Mouse (Mus musculus): ENCODE measurements around the gene Twf2. TPM values are rescaled to one million over a fixed set of nuclear protein-coding genes. Genes with fewer than 3 reads are reported as not detected.
A peak's percentile ranks its signal among the peaks of the same experiment; 100 is the strongest.

Gene Twf2
- polyA plus RNA-seq, 1 experiment: 113 TPM

GRCm38 (mm10) chr9:106193930-106194807 lies 8.7 kb upstream of the Twf2 start:
- H3K27ac ChIP-seq (ENCODE audit: insufficient read depth, low read depth, low read length): no peak overlapping the region
- peaks cover 17% of the 10 kb centered on the region for H3K4me1 ChIP-seq (ENCODE audit: control insufficient read depth, insufficient read depth, low read length)
- no peak overlapping the region for H3K4me3 ChIP-seq (ENCODE audit: insufficient read depth, low read length)
- TF ChIP-seq CTCF (IDR thresholded peaks at IDR 0.05; ENCODE audit: low read depth, low read length) (no peak), POLR2A (IDR thresholded peaks at IDR 0.05; ENCODE audit: borderline replicate concordance, low read depth, low read length) (no peak)

GRCm38 (mm10) chr9:106195693-106196092 lies 7.2 kb upstream of the Twf2 start:
- H3K4me3 ChIP-seq (ENCODE audit: insufficient read depth, low read length): no peak overlapping the region
- no peak overlapping the region for H3K27ac ChIP-seq (ENCODE audit: insufficient read depth, low read depth, low read length)
- no peak for TF ChIP-seq CTCF (IDR thresholded peaks at IDR 0.05; ENCODE audit: low read depth, low read length)
- no peak for TF ChIP-seq POLR2A (IDR thresholded peaks at IDR 0.05; ENCODE audit: borderline replicate concordance, low read depth, low read length)
- peaks cover 30% of the 10 kb centered on the region for H3K4me1 ChIP-seq (ENCODE audit: control insufficient read depth, insufficient read depth, low read length)

- no peak for TF ChIP-seq POLR2A (IDR thresholded peaks at IDR 0.05; ENCODE audit: borderline replicate concordance, low read depth, low read length)
- TF ChIP-seq CTCF (IDR thresholded peaks at IDR 0.05; ENCODE audit: low read depth, low read length): no peak
- Histone ChIP-seq H3K4me1 (ENCODE audit: control insufficient read depth, insufficient read depth, low read length) (peaks cover 32% of the 10 kb centered on the region), H3K27ac (ENCODE audit: insufficient read depth, low read depth, low read length) (no peak overlapping the region), H3K4me3 (ENCODE audit: insufficient read depth, low read length) (no peak overlapping the region)
Measured at GRCm38 (mm10) chr9:106197081-106197713, 5.7 kb upstream of the Twf2 start.

DNA sequence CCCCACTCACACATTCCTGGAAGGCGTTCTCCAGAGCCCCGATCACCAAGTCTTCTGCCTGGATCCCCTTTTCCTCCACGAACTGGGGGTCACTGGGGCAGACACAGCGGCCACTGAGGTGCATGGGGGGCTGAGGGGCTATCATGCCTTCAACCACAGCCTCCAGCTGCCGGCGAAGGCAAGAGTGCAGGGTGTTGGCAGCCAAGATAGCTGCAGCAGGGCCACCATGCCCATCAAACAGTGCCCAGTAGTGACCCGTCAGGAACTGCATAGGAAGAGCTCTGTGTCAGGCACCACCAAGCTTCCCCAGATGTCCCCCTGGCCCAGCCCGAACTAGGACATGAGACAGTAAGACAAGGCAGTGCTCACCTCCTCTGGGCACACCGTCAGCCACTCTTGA lies 5.2 kb upstream of the Twf2 start:
- Histone ChIP-seq H3K4me1 (ENCODE audit: control insufficient read depth, insufficient read depth, low read length) (peaks cover 28% of the 10 kb centered on the region), H3K27ac (ENCODE audit: insufficient read depth, low read depth, low read length) (no peak overlapping the region), H3K4me3 (ENCODE audit: insufficient read depth, low read length) (no peak overlapping the region)
- TF ChIP-seq POLR2A (IDR thresholded peaks at IDR 0.05; ENCODE audit: borderline replicate concordance, low read depth, low read length): no peak

GRCm38 (mm10) chr9:106198962-106199458 lies 3.9 kb upstream of the Twf2 start:
- Histone ChIP-seq H3K4me3 (ENCODE audit: insufficient read depth, low read length) (peak overlapping the region; percentile 61), H3K4me1 (ENCODE audit: control insufficient read depth, insufficient read depth, low read length) (peaks cover 25% of the 10 kb centered on the region), H3K27ac (ENCODE audit: insufficient read depth, low read depth, low read length) (peak overlapping the region; percentile 72)
- TF ChIP-seq CTCF (IDR thresholded peaks at IDR 0.05; ENCODE audit: low read depth, low read length) (no peak), POLR2A (IDR thresholded peaks at IDR 0.05; ENCODE audit: borderline replicate concordance, low read depth, low read length) (no peak)

- peaks cover 30% of the 10 kb centered on the region for H3K4me1 ChIP-seq (ENCODE audit: control insufficient read depth, insufficient read depth, low read length)
Measured at GRCm38 (mm10) chr9:106199535-106200272, 3.2 kb upstream of the Twf2 start, which contains the start of gene Ppm1m. Gene Ppm1m, minus strand, starts transcription at chr9:106199746.

DNA sequence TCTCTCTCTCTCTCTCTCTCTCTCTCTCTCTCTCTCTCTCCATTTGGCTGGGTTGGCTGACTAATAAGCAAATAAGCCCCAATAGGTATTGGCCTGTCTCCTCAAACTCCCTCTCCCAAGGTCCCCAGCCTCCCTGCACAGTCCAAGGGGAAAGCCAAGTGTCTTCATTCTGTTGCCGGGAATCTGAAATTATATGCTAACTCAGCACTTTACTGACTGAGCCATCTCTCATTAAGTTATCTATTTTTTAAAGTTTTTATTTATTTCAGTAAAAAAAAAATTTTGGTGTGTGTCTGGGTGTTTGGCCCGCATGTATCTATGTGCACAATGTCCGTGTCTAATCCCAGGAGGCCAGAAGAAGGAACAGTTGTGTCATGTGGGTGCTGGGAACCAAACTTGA lies 1.0 kb upstream of the Twf2 start:
- H3K4me1 ChIP-seq (ENCODE audit: control insufficient read depth, insufficient read depth, low read length): peaks cover 50% of the 10 kb centered on the region
- 0 out of 2 replicates have a peak overlapping the region, but pooled peaks have one; percentile 76 for H3K4me3 ChIP-seq (ENCODE audit: insufficient read depth, low read length)
- no peak overlapping the region for H3K27ac ChIP-seq (ENCODE audit: insufficient read depth, low read depth, low read length)
- TF ChIP-seq POLR2A (IDR thresholded peaks at IDR 0.05; ENCODE audit: borderline replicate concordance, low read depth, low read length) (no peak), CTCF (IDR thresholded peaks at IDR 0.05; ENCODE audit: low read depth, low read length) (no peak)

More at GRCm38 (mm10) chr9:106199535-106200272, 3.2 kb upstream of the Twf2 start, which contains the start of gene Ppm1m:
- peak within 1 kb of the TSS; percentile 72 for H3K27ac ChIP-seq (ENCODE audit: insufficient read depth, low read depth, low read length)
- peak within 1 kb of the TSS; percentile 61 for H3K4me3 ChIP-seq (ENCODE audit: insufficient read depth, low read length)
- TF ChIP-seq CTCF (IDR thresholded peaks at IDR 0.05; ENCODE audit: low read depth, low read length): no peak
- TF ChIP-seq POLR2A (IDR thresholded peaks at IDR 0.05; ENCODE audit: borderline replicate concordance, low read depth, low read length): no peak

DNA sequence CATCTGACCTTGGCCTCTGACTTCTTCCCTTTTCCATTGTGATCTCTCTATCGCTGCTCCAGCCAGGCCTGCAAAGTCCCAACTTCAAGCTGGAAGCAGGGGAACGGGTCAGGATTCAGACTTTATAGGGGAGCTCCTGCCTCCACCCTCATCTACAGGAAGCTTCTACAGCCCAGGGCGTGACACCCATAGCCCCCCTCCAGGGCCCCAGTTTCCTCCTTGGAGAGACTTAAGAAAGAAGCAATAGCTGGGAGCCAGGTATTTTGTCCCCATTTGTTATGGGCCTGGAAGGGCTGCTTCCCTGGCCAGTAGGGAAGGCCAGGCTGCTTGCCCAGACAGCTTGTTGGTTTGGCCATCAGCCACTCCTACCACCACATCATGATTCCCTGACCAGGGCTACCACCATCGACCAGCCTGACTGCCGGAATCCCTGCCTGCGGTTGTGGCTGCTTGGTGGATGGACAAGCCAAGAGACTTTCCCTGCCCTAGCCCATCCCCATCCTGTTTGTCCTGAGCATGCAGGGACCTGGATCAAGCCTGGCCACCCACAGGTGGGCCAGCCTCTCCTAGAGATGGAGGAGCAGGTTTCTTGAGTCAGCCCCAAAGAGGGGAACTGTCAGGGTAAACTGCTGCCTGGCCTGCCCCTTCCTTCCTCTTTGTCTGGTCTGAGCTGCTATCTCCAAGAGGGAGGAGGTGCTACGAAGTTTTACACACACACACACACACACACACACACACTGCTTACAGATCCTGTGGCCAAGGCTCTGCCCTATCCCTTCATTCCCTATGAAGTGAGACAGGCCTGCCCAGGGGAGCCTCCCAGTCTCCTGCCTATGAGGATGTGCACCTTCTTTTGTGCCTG lies 1.3 kb downstream of the Twf2 start:
- Histone ChIP-seq H3K4me1 (ENCODE audit: control insufficient read depth, insufficient read depth, low read length) (peaks cover 42% of the 10 kb centered on the region), H3K4me3 (ENCODE audit: insufficient read depth, low read length) (peak overlapping the region; percentile 76), H3K27ac (ENCODE audit: insufficient read depth, low read depth, low read length) (peak overlapping the region; percentile 61)
- no peak for TF ChIP-seq POLR2A (IDR thresholded peaks at IDR 0.05; ENCODE audit: borderline replicate concordance, low read depth, low read length)
- TF ChIP-seq CTCF (IDR thresholded peaks at IDR 0.05; ENCODE audit: low read depth, low read length): no peak
